Mouse (Mus musculus): ENCODE measurements at regions not wholly inside any gene's neighbourhood (a gene's known extent, or its start where the extent isn't known, plus 50 kb on each side); places are given as distances from the start of the nearest gene placed in this dataset.
A peak's percentile ranks its signal among the peaks of the same experiment; 100 is the strongest.

GRCm38 (mm10) chr1:147996591-147996990 lies 1502.0 kb downstream of the Brinp3 start:
- DNase-seq (ENCODE audit: low spot score in 2 of 2), result no peak

GRCm38 (mm10) chr1:148033851-148034250 lies 1539.3 kb downstream of the Brinp3 start:
- DNase-seq (ENCODE audit: low spot score in 2 of 2), result no peak

- peak in 1 of 2 experiments; percentile 3 for DNase-seq (ENCODE audit: low spot score in 2 of 2)
These were observed 1557.3 kb downstream of the Brinp3 start for GRCm38 (mm10) chr1:148051876-148052275.

Measured in right cerebral cortex, adult 2 months (tissue).